Mouse (Mus musculus): Measurements from ENCODE around the gene Ppp1r8. TPM values are rescaled to one million over a fixed set of nuclear protein-coding genes. Genes with fewer than 3 reads are reported as not detected.

Ppp1r8 gene
- 10 to 100 TPM; 42.5 to 48.2 TPM for total RNA-seq (2023)

GRCm38 (mm10) chr4:132842970-132843704, at the start of gene Ppp1r8:
Ppp1r8 (minus strand) TSS chr4:132843169.

GRCm38 (mm10) chr4:132884064-132884843, 41.3 kb upstream of the Ppp1r8 start, which contains the start of gene Stx12:
Stx12 (minus strand) TSS chr4:132884509.

GRCm38 (mm10) chr4:132796196-132796886, 46.6 kb downstream of the Ppp1r8 start, which contains the start of gene Themis2:
Themis2 (minus strand) TSS chr4:132796387.

Other genes with a start within 250 kb of the Ppp1r8 start
- gene Eya3, start 204.2 kb downstream of the Ppp1r8 start, total RNA-seq (2023): 10 to 100 TPM; 40.7 to 44.9 TPM
- 1 to 10 TPM; 2.6 to 4.2 TPM for gene Xkr8, start 110.6 kb downstream of the Ppp1r8 start, total RNA-seq (2023)
- gene Smpdl3b, start 85.9 kb downstream of the Ppp1r8 start, total RNA-seq (2023): under 1 TPM in 1 of 2 experiments, not detected in 1; 0.26 TPM
- 10 to 100 TPM; 42.3 to 44.5 TPM for gene Rpa2, start 74.8 kb downstream of the Ppp1r8 start, total RNA-seq (2023)
- gene Themis2, start 46.8 kb downstream of the Ppp1r8 start, total RNA-seq (2023): 100 to 1,000 TPM; 154 to 165 TPM
- 10 to 100 TPM; 22.4 to 24.0 TPM for gene Stx12, start 41.3 kb upstream of the Ppp1r8 start, total RNA-seq (2023)
- gene Fam76a, start 79.4 kb upstream of the Ppp1r8 start, total RNA-seq (2023): 10 to 100 TPM; 30.0 to 31.8 TPM
- 10 to 100 TPM; 27.0 to 36.4 TPM for gene Fgr, start 130.9 kb upstream of the Ppp1r8 start, total RNA-seq (2023)
- 10 to 100 TPM; 70.2 to 85.7 TPM for gene Ahdc1, start 168.1 kb upstream of the Ppp1r8 start, total RNA-seq (2023)

Data from B cell, adult 67 days (primary cell).